Mouse (Mus musculus): ENCODE measurements around the gene Slfn14. TPM values are rescaled to one million over a fixed set of nuclear protein-coding genes. Genes with fewer than 3 reads are reported as not detected.

Slfn14 gene
- polyA plus RNA-seq, 1 experiment from 2014 or later = not detected

DNA sequence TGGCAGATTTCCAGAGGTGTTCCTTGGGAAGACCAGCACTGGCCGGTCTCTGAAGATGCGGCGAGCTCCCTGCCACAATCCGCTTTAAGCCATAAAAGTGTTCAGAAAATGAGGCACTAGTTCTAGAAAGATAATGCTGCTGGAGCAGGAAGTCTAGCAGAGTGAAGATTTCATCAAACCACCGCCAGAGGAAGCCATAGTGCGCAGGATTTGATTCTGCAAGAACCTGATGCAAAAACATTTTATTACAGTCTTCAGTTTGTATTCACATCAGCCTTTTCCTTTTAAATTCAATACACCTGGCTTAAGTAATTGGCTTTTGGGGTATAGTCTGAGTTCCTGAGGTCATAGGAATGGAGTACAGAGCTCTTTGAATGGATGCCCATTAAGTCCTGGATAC, 11.3 kb upstream of the Slfn14 start:
- peaks cover 19% of the 10 kb centered on the region for H3K79me2 ChIP-seq (ENCODE audit: inconsistent target)
- WGBS (ENCODE audit: missing documents) = 80% methylated on average over 6 of the region's 6 CpGs
- peak overlapping the region; percentile 71 for H3K4me3 ChIP-seq (ENCODE audit: inconsistent target)
- peaks cover 10% of the 10 kb centered on the region; the same call in 1 of the 2 replicates for H3K36me3 ChIP-seq (ENCODE audit: inconsistent target)
- H3K27ac ChIP-seq = peak overlapping the region; percentile 64

DNA sequence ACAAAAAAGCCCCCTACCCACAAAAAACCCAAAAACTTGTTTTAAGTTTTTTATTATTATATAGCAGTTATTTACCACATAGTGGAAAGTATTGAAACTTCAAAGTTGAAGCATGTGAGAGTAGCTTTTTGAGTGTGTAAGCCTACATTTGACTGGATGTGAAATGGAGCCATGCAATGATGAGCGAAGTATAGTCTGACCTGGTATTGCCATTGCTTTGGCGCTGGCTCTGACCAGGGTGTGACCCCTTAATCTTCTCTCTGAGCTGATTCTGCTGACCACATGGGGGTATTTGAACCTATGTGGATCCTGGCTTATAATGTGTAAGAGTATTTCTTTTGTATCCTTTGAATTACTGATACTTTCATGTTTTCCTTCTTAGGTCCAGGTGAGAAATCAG, 7.6 kb upstream of the Slfn14 start:
- Histone ChIP-seq H3K4me3 (ENCODE audit: inconsistent target) (no peak overlapping the region), H3K79me2 (ENCODE audit: inconsistent target) (peaks cover 30% of the 10 kb centered on the region), H3K27ac (no peak overlapping the region), H3K36me3 (ENCODE audit: inconsistent target) (peaks cover 10% of the 10 kb centered on the region; the same call in 1 of the 2 replicates)
- 100% methylated on average over 2 of the region's 2 CpGs for WGBS (ENCODE audit: missing documents)

- 100% methylated on average over 1 of the region's 1 CpGs for WGBS (ENCODE audit: missing documents)
- Histone ChIP-seq H3K4me3 (ENCODE audit: inconsistent target) (no peak overlapping the region; the same call in 1 of the 2 replicates), H3K79me2 (ENCODE audit: inconsistent target) (peaks cover 30% of the 10 kb centered on the region), H3K27ac (no peak overlapping the region), H3K36me3 (ENCODE audit: inconsistent target) (peaks cover 10% of the 10 kb centered on the region; the same call in 1 of the 2 replicates)
Measured at GRCm38 (mm10) chr11:83293182-83293581, 6.7 kb upstream of the Slfn14 start.

DNA sequence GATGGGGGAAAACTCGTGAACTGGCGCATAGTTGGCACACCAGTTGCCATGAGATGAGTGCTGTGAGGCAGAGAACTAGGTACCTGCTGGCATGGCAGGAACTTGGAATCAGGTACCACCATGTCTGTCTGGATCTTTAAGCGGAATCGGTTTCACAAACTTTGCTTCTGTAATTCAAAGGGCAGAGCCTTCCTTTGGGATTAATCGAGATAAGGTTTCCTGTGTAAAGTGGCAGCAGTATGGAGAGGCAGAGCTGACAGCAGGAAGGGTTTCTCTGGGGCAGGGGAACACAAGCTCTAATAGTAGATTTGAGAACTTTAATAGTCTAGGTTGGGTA, 5.7 kb upstream of the Slfn14 start:
- Histone ChIP-seq H3K36me3 (ENCODE audit: inconsistent target) (peaks cover 10% of the 10 kb centered on the region; the same call in 1 of the 2 replicates), H3K79me2 (ENCODE audit: inconsistent target) (peaks cover 30% of the 10 kb centered on the region), H3K4me3 (ENCODE audit: inconsistent target) (peak overlapping the region; percentile 83), H3K27ac (peak overlapping the region; percentile 58)
- 2% methylated on average over 5 of the region's 5 CpGs for WGBS (ENCODE audit: missing documents)

DNA sequence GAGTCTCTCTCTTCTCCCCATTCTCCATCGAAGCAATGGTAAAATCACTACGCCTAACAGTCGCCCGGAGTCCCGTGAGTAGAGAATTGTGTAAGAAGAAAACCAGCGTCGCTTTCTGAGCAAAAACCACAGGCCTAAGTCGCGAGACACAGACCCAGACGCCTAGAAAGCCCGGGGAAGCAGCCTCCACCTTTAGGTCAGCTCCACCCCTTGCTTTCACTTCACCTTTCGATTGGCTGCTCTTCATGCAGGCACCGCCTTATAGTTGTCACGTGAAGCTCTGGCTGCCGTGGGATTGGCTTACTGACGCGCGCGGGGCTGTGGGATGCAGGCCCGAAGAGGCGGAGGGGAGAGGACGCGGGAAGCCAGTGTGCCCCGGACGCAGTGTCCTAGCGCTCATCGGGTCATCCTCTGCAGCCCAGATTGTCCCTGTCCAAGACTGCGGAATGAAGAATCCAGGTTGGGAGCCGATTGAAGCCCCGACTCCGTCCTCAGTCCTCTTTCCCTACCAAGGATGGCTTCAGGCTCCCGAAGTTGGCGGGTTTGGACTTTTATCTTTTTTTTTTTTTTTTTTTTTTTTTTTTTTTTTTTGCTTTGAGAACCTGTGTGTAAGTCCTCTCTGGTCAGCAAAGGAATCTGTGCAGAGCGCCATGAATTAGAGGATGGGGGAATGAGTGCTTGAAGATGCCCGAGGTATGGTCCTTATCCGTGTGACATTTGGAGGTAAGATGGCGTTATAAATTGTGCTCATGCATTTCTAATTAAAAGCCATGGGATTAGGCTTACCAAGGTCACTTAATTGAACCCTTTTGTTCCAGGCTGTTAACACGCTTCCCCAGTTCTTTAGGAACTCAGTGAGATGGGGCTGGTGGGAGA, 5.1 kb upstream of the Slfn14 start:
- Histone ChIP-seq H3K27ac (peak overlapping the region; percentile 60), H3K79me2 (ENCODE audit: inconsistent target) (peaks cover 30% of the 10 kb centered on the region), H3K36me3 (ENCODE audit: inconsistent target) (peaks cover 10% of the 10 kb centered on the region; the same call in 1 of the 2 replicates), H3K4me3 (ENCODE audit: inconsistent target) (peak overlapping the region; percentile 83)
- WGBS (ENCODE audit: missing documents) = 1% methylated on average over 35 of the region's 38 CpGs

GRCm38 (mm10) chr11:83289633-83290032, 3.1 kb upstream of the Slfn14 start:
- Histone ChIP-seq H3K27ac (no peak overlapping the region), H3K79me2 (ENCODE audit: inconsistent target) (peaks cover 30% of the 10 kb centered on the region), H3K36me3 (ENCODE audit: inconsistent target) (no peaks in the 10 kb centered on the region), H3K4me3 (ENCODE audit: inconsistent target) (no peak overlapping the region)
- WGBS (ENCODE audit: missing documents) = 81% methylated on average over 2 of the region's 2 CpGs

DNA sequence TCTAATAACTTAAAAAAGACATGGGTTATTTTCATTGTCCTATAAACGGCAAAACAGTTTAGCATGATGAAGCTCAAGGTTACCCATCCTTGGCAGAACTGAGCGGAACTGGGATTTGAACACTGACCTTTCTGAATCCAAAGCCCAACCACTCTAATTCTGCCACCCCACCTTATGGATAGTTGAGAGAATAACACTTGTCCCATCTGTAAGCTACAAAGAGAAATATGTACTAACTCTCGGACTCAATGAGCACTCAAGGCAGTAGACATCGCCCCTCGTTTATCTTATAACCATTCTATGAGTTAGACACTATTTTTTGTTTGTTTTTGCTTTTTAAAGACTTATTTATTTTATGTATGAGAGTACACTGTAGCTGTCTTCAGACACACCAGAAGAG, 2.5 kb upstream of the Slfn14 start:
- H3K27ac ChIP-seq = no peak overlapping the region
- H3K4me3 ChIP-seq (ENCODE audit: inconsistent target) = no peak overlapping the region
- peaks cover 24% of the 10 kb centered on the region for H3K79me2 ChIP-seq (ENCODE audit: inconsistent target)
- WGBS (ENCODE audit: missing documents) = 93% methylated on average over 5 of the region's 5 CpGs
- H3K36me3 ChIP-seq (ENCODE audit: inconsistent target) = no peaks in the 10 kb centered on the region

- no peak overlapping the region for H3K4me3 ChIP-seq (ENCODE audit: inconsistent target)
- WGBS (ENCODE audit: missing documents) = 92% methylated on average over 4 of the region's 4 CpGs
- no peaks in the 10 kb centered on the region for H3K79me2 ChIP-seq (ENCODE audit: inconsistent target)
- no peaks in the 10 kb centered on the region for H3K36me3 ChIP-seq (ENCODE audit: inconsistent target)
- H3K27ac ChIP-seq = no peak overlapping the region
Measured at GRCm38 (mm10) chr11:83285627-83286026, 899 bp downstream of the Slfn14 start.

GRCm38 (mm10) chr11:83282084-83282483, 4.4 kb downstream of the Slfn14 start:
- Histone ChIP-seq H3K79me2 (ENCODE audit: inconsistent target) (no peaks in the 10 kb centered on the region), H3K27ac (no peak overlapping the region), H3K36me3 (ENCODE audit: inconsistent target) (no peaks in the 10 kb centered on the region), H3K4me3 (ENCODE audit: inconsistent target) (no peak overlapping the region)
- 60% methylated on average over 2 of the region's 2 CpGs for WGBS (ENCODE audit: missing documents)

DNA sequence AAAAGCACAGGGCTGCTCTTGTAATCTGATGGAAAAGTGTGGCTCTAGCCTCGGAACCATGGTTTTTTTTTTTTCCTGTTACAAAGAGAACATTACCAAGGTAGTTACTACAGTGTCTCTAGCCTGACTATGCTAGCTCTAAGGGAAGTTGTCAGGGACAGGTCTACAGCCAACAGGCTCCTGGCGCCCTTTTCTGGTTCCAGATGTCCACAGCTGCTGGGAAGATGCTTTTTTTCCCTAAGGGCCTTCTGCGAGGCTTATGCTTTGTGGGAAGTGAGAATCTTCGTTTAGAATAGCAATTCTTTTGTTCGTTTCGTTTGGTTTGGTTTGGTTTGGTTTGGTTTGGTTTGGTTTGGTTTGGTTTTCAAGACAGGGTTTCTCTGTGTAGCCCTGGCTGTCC, 6.8 kb downstream of the Slfn14 start:
- WGBS (ENCODE audit: missing documents) = 95% methylated on average over 5 of the region's 6 CpGs
- Histone ChIP-seq H3K36me3 (ENCODE audit: inconsistent target) (no peaks in the 10 kb centered on the region), H3K27ac (no peak overlapping the region), H3K4me3 (ENCODE audit: inconsistent target) (no peak overlapping the region), H3K79me2 (ENCODE audit: inconsistent target) (no peaks in the 10 kb centered on the region)

GRCm38 (mm10) chr11:83279024-83279423, 7.5 kb downstream of the Slfn14 start:
- Histone ChIP-seq H3K36me3 (ENCODE audit: inconsistent target) (no peaks in the 10 kb centered on the region), H3K27ac (no peak overlapping the region), H3K79me2 (ENCODE audit: inconsistent target) (no peaks in the 10 kb centered on the region), H3K4me3 (ENCODE audit: inconsistent target) (no peak overlapping the region)
- WGBS (ENCODE audit: missing documents) = 92% methylated on average over 2 of the region's 4 CpGs

GRCm38 (mm10) chr11:83276251-83276650, 10.3 kb downstream of the Slfn14 start:
- 80% methylated on average over 7 of the region's 7 CpGs for WGBS (ENCODE audit: missing documents)
- Histone ChIP-seq H3K4me3 (ENCODE audit: inconsistent target) (no peak overlapping the region), H3K79me2 (ENCODE audit: inconsistent target) (no peaks in the 10 kb centered on the region), H3K36me3 (ENCODE audit: inconsistent target) (no peaks in the 10 kb centered on the region), H3K27ac (no peak overlapping the region)

- no peaks in the 10 kb centered on the region for H3K79me2 ChIP-seq (ENCODE audit: inconsistent target)
- no peaks in the 10 kb centered on the region for H3K36me3 ChIP-seq (ENCODE audit: inconsistent target)
- H3K4me3 ChIP-seq (ENCODE audit: inconsistent target) = no peak overlapping the region
- WGBS (ENCODE audit: missing documents) = 22% methylated on average over 2 of the region's 2 CpGs
- H3K27ac ChIP-seq = no peak overlapping the region
Measured at GRCm38 (mm10) chr11:83271951-83272843, 14.3 kb downstream of the Slfn14 start.

GRCm38 (mm10) chr11:83271151-83271950, 15.2 kb downstream of the Slfn14 start:
- peak overlapping the region; percentile 86 for H3K27ac ChIP-seq
- under 1% methylated on average over 26 of the region's 26 CpGs for WGBS (ENCODE audit: missing documents)

More at GRCm38 (mm10) chr11:83271151-83271950, 15.2 kb downstream of the Slfn14 start:
- H3K79me2 ChIP-seq (ENCODE audit: inconsistent target) = no peaks in the 10 kb centered on the region
- H3K36me3 ChIP-seq (ENCODE audit: inconsistent target) = no peaks in the 10 kb centered on the region
- peak overlapping the region; percentile 48 for H3K4me3 ChIP-seq (ENCODE audit: inconsistent target)
